Mouse (Mus musculus): ENCODE results near the gene Mphosph6.

Gene Mphosph6

DNA sequence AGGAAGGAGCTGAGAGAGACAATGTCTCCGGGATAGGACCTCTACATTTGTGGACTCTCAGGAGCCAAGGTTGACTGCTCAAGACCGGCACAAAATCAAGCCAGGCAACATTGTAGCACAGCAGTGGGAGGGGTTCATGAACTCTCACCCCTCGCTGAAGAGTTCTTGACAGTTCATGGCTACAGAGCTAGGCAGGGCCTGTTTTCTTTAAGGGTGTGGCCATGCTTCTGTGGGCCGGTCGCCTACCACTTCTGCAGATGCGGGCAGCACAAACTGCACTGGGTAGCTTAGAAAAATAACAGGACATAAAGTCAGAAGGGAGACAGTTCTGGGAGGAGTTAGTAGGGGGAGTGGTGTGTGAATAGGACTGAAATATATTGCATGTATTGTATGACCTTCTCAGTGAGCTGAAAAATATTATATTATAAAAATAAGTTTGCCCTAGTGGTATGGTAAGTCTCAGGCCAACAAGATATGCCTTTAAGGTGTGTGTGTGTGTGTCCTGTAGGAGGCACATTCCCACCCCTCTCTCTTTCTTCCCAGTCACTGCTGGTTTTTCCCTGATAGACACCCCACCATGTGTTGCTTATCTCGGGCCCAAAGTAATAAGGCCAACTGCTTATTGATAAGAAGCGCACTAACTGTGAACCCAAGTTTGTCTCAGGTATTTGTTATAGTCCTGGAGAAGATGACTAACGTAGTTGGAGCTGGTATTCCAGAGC lies 30.5 kb downstream of the Mphosph6 start:
- no peak for DNase-seq (ENCODE audit: extremely low read depth, insufficient read length, low spot score)

DNA sequence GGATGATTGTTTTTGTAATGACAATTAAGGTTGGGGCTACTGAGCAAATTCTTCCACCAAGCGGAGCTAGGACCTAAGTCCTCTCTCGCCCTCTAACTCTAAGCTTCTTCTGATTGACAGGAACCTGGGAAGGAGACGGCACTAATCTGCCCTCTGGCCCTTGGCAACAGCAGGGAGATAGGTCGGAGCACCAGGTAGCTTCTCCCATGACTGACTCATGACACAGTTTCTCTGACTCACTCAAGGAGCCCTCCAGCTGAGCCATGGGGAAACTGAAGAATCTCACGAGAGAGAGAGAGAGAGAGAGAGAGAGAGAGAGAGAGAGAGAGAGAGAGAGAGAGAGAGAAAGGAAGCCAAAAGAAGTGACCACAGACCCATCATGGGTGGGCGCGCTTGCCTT lies 32.8 kb downstream of the Mphosph6 start:
- DNase-seq (ENCODE audit: extremely low read depth, insufficient read length, low spot score), result no peak

DNA sequence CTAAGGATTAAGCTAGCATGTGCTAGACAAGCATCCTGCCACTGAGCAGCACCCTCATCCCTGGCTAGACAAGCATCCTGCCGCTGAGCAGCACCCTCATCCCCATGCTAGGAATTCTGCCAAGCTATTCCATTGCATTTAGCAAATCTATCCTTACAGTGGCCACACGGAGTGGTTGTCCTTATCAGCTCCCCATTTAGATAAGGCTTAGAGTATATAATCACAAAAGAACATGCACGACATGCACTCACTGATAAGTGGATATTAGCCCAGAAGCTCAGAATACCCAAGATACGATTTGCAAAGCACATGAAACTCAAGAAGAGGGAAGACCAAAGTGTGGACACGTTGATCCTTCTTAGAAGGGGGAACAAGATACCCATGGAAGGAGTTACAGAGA lies 35.8 kb downstream of the Mphosph6 start:
- DNase-seq (ENCODE audit: extremely low read depth, insufficient read length, low spot score), result no peak

DNA sequence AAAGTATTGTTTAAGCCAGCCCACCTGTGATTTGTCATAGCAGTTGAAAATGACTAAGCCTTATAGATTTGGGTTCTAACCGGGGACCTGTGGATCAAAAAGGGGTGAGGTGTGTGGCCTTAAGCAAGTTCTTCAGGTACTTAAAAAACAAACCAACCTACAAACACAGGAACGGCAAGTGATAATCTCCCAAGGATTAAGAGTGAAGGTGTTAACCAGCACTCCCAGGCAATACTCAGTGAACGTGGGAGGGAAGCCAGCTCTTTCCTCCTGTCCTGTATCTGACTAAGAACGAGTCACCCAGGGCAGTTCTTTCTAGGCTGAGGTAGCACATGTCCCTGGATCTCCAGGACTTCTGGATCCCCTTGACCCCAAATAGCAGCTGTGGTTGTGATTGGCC lies 37.1 kb downstream of the Mphosph6 start:
- no peak for DNase-seq (ENCODE audit: extremely low read depth, insufficient read length, low spot score)

DNA sequence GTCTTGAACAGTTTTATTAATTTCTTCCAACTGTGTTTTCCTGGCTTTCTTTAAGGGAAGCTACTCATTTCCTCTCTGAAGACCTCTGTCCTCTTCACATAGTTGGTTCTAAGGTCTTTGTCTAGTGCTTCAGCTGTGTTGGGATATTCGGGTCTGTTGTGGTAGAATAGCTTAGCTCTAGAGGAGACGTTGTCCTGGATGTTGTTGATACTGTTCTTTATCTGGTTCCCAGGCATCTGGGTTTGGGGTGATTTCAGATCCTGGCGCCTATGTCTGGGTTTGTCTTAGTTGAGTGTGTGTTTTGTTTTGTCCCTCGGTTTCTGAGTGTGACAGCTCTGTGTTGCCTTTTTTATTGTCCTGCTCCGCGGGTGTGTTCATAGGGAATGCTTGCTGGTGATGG lies 39.0 kb downstream of the Mphosph6 start:
- no peak for DNase-seq (ENCODE audit: extremely low read depth, insufficient read length, low spot score)

DNA sequence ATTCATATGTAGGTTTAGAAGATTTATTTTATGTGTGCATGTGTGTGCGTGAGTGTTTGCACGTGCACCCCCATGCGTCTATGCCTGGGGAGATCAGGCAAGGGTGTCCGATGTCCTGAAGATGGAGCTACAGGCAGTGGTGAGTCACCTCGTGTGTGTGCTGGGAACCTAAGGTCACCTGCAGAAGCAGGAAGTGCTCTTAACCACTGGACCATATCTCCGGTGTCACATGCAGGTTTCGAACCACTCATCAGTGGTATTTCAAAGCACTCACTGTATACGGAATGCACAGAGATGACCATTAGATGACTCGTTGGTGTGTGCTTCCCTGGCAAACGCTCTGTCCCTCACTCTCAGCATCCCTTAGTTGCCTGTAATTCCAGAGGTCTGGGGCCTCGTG lies 43.8 kb downstream of the Mphosph6 start:
- DNase-seq (ENCODE audit: extremely low read depth, insufficient read length, low spot score), result no peak

DNA sequence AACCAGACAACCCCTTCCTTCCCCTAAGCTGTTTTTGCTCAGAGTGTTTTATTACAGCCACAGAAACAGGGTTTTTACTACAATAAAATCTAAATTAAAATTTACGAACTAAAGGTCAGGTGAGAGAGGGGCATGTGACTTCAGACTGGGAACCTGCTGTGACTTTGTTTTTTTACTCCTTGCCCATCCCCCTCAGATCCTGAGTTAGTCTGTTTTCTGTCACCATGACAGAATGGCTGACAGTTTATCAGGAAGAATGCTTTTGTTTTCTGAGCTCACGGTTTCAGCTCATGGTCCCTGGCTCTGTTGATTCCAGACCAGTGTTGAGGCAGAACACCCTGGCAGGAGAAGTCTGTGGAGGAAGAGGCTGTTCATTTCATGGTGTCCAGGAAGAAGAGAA lies 52.3 kb downstream of the Mphosph6 start:
- DNase-seq (ENCODE audit: extremely low read depth, insufficient read length, low spot score), result no peak

DNA sequence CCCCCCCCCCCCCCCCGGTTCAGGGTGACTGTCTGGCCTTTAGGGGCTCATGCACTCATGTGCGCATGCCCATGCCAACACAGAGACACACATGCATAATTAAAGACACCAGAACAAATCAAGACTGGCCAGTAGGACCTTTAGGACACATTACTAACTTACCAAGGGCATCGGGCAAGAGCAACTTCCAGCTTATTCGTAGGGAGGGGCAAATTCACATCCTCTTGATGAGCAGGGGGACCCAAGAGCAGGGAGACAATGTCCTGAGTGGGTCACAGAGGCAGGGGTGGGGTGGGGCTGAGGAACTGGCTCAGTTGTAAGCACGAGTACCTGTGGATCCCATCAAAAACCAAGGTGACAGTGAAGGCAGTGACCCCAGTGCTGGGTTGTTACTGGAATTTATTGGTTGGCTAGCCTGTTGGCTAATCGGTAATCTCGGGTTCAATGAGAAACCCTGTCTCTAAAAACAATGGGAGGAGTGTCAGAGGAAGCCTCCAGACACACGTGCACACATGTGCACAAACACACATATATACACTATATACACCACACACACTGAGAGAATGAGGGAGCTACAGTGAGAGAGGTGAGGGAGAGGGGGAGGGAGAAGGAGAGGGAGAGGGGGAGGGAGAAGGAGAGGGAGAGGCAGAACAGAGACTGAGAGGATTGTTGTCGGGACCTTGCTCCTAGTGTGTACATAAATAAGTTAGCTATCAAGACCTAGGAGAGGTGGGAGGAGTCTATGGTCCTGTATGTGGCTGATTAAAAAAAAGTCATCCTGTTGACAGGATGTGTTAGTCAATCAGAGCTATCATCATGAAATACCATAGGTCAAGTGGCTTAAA lies 53.6 kb downstream of the Mphosph6 start:
- DNase-seq (ENCODE audit: extremely low read depth, insufficient read length, low spot score), result no peak

DNA sequence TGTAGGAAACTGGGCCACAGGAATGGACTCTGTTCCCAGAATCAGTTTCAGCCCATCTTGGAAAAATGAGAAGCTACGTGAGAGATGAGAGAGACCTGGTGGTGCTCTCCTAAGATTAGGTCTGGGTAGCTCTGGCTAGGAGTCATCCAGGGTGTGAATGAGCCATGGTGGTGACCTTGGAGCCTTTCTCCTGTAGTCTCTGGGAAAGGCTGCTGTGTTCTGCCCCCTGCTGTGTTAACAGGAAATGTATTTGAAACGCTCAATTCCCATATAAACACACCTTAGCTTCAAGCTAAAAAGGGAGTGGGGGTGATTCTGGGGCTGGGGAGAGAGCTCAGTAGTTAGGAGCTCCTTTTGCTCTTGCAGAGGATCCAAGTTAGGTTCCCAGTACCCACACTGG lies 54.3 kb downstream of the Mphosph6 start:
- no peak for DNase-seq (ENCODE audit: extremely low read depth, insufficient read length, low spot score)

DNA sequence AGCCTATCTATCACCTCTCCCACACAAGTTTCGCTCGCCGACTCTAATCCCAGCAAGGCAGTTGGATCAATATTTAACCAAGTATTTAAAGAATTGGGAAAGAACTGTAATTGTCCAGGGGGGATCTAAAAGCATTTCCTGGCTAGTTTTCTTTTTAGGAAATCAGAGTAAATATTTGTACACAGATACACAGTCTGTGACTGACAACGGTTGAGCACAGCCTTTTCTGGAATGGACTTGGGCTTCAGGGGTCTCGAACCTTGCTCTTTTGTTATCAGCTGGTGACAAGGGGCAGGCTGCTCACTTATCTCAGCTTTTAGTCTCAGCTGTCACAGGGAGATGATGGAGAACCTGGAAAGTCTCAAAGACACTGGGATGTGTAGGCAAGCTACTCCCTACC lies 55.1 kb downstream of the Mphosph6 start:
- DNase-seq (ENCODE audit: extremely low read depth, insufficient read length, low spot score), result no peak

DNA sequence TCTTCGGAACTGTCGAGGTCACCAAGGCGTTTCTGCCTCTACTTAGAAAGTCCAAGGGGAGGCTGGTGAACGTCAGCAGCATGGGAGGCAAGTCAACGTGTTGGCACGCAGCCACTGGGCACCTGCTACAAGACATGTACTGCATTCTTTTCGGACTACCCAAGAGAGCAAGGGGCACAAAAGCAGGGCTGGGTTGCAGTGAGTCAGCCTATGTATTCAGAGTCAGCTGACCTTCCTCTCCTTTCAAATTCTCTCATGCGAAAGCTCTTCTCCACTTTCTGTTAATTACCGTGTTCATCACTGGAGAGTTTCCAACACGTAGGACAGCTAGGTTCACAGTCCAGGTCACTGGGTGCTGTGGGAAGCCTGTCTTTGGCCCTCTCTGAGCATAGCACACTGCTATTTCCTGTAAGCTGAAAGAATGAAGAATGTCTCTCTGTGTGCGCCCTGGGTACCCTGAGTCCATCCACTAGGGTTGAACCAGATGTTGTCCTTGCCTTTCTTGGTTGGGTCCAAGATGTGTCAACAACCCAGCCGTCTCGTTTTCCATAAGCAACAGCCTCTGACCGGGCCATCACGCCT lies 59.2 kb downstream of the Mphosph6 start:
- DNase-seq (ENCODE audit: extremely low read depth, insufficient read length, low spot score), result peak; percentile 43

Data from 3134 (cell line).